Mouse (Mus musculus) right cerebral cortex, adult 18-20 months (tissue): ENCODE data around the gene Mrtfa.

ENCODE experiments used
- DNase-seq: peaks from one replicate; pipeline ENCODE4 v3.0.0; 2022; ENCODE audit warnings: mixed read lengths

Gene Mrtfa

DNA sequence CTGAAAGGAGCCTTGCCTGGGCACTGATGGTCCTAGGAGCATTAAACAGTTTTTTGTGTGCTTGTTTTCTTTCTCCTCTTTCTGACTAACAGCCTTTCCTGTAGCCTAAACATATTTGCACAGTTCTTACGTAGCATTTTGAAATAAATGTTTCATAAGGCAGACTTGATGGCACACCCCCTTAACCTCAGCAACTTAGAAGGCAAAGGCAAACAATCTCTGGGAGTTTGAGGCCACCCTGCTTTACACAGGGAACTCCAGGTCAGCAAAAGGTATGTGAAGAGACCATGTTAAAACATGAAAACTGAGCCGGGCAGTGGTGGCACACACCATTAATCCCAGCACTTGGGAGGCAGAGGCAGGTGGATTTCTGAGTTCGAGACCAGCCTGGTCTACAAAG is 214.9 kb downstream of the Mrtfa start:
- DNase-seq = no peak

DNA sequence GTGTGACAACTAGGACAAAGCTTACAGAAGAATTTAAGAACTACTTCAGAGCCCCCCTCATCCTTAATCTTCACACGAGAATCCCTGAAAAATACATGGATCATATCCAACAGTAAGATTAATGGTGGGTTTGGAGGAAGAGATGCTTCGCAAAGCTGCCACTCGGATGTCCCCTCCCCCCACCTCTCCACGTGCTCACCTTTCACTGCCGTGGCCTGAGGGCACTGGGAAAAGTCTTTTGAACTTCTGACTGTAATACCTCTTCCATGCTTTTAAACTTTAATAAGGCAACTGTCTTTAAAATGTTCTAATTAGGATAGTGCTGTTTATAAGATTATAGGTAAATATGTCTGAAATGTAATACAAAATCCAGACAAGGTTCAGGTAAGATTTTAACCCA is 216.2 kb downstream of the Mrtfa start:
- DNase-seq = no peak

DNA sequence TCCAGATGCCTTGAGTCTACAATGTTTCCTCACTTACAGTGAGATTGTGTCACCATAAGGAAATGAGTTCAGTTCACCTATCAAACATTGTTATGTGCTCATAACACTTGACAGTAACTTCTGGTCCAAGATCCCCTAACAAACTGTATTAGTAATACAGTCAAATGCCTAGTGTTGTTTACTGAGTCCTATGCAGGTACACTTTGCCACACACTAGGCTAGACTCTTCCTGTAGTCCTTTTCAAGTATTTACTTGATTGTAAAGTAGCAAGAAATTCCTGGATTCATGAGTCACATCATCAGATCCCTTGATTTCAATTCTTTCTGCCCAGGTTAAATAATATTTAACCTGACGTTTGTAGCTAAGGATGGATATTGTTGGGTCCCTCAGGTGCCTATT is 221.2 kb downstream of the Mrtfa start:
- no peak for DNase-seq
